Mouse (Mus musculus) stomach, postnatal 0 days (tissue): ENCODE results near the gene Plxdc2. TPM values are rescaled to one million over a fixed set of nuclear protein-coding genes. Genes with fewer than 3 reads are reported as not detected.

Source experiments
- ATAC-seq: fragments of 200-750 bp; cut with Nextera tagmentation; 2 replicates; pipeline ENCODE4 v1.8.0; 2017; ENCODE audit not compliant: low FRiP score, low TSS enrichment
- DNase-seq: peaks from one replicate; pipeline ENCODE4 v3.0.0-alpha.2; 2016; ENCODE audit warnings: low spot score
- H3K27ac ChIP-seq: fragments of 300-500 bp; sonication (generic); replicated peaks from 2 replicates; pipeline ENCODE4 v1.5.1; 2014; ENCODE audit warnings: mild to moderate bottlenecking, control low read depth
- H3K27me3 ChIP-seq: fragments of 300-500 bp; sonication (generic); 2 replicates; pipeline ENCODE4 v1.6.1; 2014; ENCODE audit warnings: low read length; ENCODE audit not compliant: control insufficient read depth, insufficient read depth
- H3K36me3 ChIP-seq: fragments of 300-500 bp; sonication (generic); 2 replicates; pipeline ENCODE4 v1.6.1; 2014; ENCODE audit warnings: low read length, mixed read lengths; ENCODE audit not compliant: control insufficient read depth, insufficient read depth
- H3K4me1 ChIP-seq: fragments of 300-500 bp; sonication (generic); replicated peaks from 2 replicates; pipeline ENCODE4 v1.6.1; 2014; ENCODE audit warnings: antibody characterized with exemption; ENCODE audit not compliant: control insufficient read depth, insufficient read depth
- H3K4me2 ChIP-seq: fragments of 300-500 bp; sonication (generic); replicated peaks from 2 replicates; pipeline ENCODE4 v1.6.1; 2014; ENCODE audit warnings: low read depth, mild to moderate bottlenecking, control low read depth, moderate library complexity
- H3K4me3 ChIP-seq: fragments of 300-500 bp; sonication (generic); 2 replicates; pipeline ENCODE4 v1.5.1; 2014; ENCODE audit warnings: low read depth, low read length, control low read depth
- H3K9ac ChIP-seq: fragments of 300-500 bp; sonication (generic); 2 replicates; pipeline ENCODE4 v1.6.1; 2014; ENCODE audit warnings: mild to moderate bottlenecking, low read length, control low read depth, mixed read lengths
- H3K9me3 ChIP-seq: fragments of 300-500 bp; sonication (generic); 2 replicates; pipeline ENCODE4 v1.6.1; 2016; ENCODE audit warnings: low read length; ENCODE audit not compliant: control insufficient read depth
- CTCF ChIP-seq: IDR thresholded peaks from 2 replicates; pipeline ENCODE4 v1.5.1; 2016; ENCODE audit warnings: antibody characterized with exemption, low read depth, mild to moderate bottlenecking, moderate library complexity
- EP300 ChIP-seq: optimal IDR thresholded peaks from 2 replicates; pipeline ENCODE3; 2016; ENCODE audit warnings: antibody characterized with exemption
- WGBS: fragments of 180-500 bp; shearing (Covaris S2); extraction: QIAGEN DNeasy Blood & Tissue Kit; methylation state at CpG from one replicate; pipeline ENCODE4 v1.1.7; 2014; 5-methylcytosine and 5-hydroxymethylcytosine counted together
- polyA plus RNA-seq: library from polyadenylated mRNA; unstranded; fragments of >200 nt; fragmentation: Nextera tagmentation; extraction: Ambion mirVana; gene quantifications from 2 replicates; pipeline ENCODE4 v1.2.1, GENCODE M21; 2015

Gene Plxdc2
- polyA plus RNA-seq, 1 experiment from 2014 or later = 34.3 TPM

DNA sequence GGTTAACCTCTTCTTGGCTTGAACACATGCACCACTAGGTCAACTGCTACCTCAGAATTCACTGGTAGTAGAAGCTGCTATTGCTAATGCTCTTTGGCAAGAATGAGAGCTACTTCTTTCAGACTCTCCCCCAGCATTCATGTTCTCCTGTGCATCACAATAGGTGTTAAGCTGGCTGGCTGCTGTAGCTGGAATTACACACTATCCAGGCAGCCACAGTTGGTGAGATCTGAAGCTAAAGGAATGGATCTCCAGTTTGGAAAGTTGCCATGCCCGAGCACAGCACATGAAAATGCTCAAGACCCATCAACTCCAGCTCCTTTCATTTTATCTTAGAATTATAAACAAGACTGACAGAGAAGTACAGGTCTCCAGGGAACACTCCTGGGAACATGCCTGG, 103.4 kb downstream of the Plxdc2 start:
- Histone ChIP-seq H3K27me3 (no peaks in the 10 kb centered on the region), H3K36me3 (no peaks in the 10 kb centered on the region), H3K9ac (no peak overlapping the region), H3K9me3 (no peaks in the 10 kb centered on the region), H3K4me2 (no peak overlapping the region), H3K27ac (no peak overlapping the region), H3K4me1 (no peaks in the 10 kb centered on the region), H3K4me3 (no peak overlapping the region)
- TF ChIP-seq CTCF (no peak), EP300 (no peak)
- 36% methylated on average over 1 of the region's 1 CpGs for WGBS
- DNase-seq = no peak
- no peak for ATAC-seq

DNA sequence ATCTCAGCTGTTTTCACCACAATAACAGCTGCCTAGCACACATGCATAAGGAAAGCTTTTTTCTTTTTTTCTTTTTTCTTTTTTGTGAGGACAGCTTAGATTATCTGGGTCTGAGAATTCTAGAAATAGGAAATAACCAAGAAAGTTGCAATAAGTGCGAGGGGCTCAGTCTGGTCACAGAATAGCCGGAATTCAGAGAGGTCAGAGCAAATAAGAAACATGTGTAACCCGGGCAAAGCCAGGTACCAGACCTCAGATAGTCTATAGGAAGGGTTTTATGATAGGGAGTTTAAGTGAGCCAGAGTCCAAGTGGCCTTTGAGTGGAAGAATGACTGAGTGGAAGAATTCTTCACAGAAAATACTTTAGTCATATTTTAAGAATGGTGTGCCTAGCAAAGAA, 114.0 kb downstream of the Plxdc2 start:
- no peaks in the 10 kb centered on the region for H3K4me1 ChIP-seq
- no peak overlapping the region for H3K4me3 ChIP-seq
- TF ChIP-seq EP300 (no peak), CTCF (no peak)
- H3K27me3 ChIP-seq = no peaks in the 10 kb centered on the region
- WGBS = 83% methylated on average over 3 of the region's 3 CpGs
- H3K4me2 ChIP-seq = no peak overlapping the region
- H3K9me3 ChIP-seq = no peaks in the 10 kb centered on the region
- no peak overlapping the region for H3K9ac ChIP-seq
- no peak overlapping the region for H3K27ac ChIP-seq
- H3K36me3 ChIP-seq = no peaks in the 10 kb centered on the region
- ATAC-seq = no peak
- no peak for DNase-seq

DNA sequence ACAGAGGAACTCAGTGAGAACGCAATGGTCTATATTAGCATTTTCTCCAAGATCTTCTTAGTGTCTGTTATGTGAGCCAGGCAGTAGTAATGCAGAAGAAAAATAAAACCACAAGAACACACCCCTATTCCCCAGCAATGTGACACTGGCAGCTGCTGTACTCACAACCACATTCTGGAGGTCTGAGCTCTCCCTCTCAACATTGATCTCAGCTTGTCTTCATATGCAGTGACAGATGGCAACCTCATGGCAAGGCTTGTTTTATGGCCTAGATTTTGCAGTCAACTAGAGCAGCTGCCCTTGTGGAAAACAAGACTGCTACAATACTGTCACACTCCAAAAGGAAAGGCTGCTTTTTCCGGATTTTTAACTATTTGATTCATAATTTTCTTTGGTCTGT, 127.8 kb downstream of the Plxdc2 start:
- H3K27me3 ChIP-seq = no peaks in the 10 kb centered on the region
- H3K27ac ChIP-seq = no peak overlapping the region
- no peak overlapping the region for H3K4me2 ChIP-seq
- H3K4me3 ChIP-seq = no peak overlapping the region
- no peak overlapping the region for H3K9ac ChIP-seq
- no peak for TF ChIP-seq EP300
- no peak for TF ChIP-seq CTCF
- no peak for DNase-seq
- ATAC-seq = no peak
- H3K4me1 ChIP-seq = no peaks in the 10 kb centered on the region
- no peaks in the 10 kb centered on the region for H3K36me3 ChIP-seq
- H3K9me3 ChIP-seq = no peaks in the 10 kb centered on the region
- 88% methylated on average over 2 of the region's 2 CpGs for WGBS

DNA sequence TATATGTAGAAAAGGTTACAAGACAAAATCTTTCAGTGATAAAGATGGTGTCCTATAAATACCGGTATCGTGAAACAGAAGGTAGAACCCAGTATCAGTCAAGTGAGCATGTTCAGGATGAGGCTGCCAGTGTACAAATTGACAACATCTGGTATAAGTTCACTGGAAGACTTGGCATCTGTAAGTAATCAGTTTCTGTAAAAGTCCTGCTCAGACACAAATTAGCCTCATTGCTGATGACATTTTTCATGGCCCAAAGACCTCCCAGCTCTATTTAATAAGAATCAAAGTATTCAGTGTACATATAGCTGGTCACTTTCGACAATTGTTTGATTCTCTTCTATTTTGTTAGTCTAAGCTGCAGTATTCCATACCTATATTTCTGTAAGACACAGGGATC, 129.9 kb downstream of the Plxdc2 start:
- ATAC-seq = no peak
- no peak for TF ChIP-seq CTCF
- TF ChIP-seq EP300 = no peak
- no peak overlapping the region for H3K27ac ChIP-seq
- H3K4me1 ChIP-seq = no peaks in the 10 kb centered on the region
- no peaks in the 10 kb centered on the region for H3K9me3 ChIP-seq
- DNase-seq = no peak
- no peak overlapping the region for H3K9ac ChIP-seq
- no peak overlapping the region for H3K4me2 ChIP-seq
- H3K27me3 ChIP-seq = no peaks in the 10 kb centered on the region
- H3K36me3 ChIP-seq = no peaks in the 10 kb centered on the region
- H3K4me3 ChIP-seq = no peak overlapping the region
- WGBS = 79% methylated on average over 3 of the region's 3 CpGs

DNA sequence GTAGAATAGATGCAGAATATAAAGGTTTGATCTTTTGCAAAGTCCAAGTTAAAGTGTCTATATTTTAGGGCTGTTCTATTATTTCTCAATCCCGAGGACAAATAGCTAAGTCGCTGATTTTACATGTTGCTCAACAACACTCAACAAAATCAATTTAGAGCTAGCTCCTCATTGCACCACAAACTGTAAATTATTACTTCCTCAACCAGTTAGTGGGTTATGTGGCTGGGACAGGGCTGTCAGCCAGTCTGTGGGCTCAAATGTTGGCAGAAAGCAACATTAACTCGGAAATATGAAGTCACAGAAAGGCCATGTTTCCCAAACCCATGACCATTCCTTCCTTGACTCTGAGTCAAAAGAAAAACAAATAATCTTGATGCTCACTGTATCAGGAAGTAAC, 135.1 kb downstream of the Plxdc2 start:
- Histone ChIP-seq H3K27me3 (no peaks in the 10 kb centered on the region), H3K4me1 (no peaks in the 10 kb centered on the region), H3K27ac (no peak overlapping the region), H3K4me2 (no peak overlapping the region), H3K9me3 (no peaks in the 10 kb centered on the region), H3K9ac (no peak overlapping the region), H3K4me3 (no peak overlapping the region), H3K36me3 (no peaks in the 10 kb centered on the region)
- TF ChIP-seq EP300 (no peak), CTCF (no peak)
- WGBS = 62% methylated on average over 3 of the region's 3 CpGs
- DNase-seq (no peak), ATAC-seq (no peak)

DNA sequence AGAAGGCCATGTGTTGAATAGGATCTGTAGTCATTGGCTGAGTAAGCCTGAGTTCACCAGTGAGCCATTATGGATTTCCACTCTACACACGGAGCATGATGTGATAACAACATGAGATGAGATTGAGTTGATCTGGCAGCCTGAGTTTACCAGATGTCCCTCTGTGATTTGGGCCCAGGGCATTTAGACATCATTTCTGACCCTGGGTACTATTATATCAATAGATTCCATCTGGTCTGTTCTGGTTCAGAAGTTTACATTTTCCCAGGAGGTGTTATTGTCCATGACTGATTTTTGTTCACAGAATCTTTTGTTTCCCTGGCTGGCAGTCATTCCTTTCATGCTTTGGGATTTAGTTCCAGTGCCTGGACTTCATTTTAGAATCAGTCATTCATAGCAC, 146.7 kb downstream of the Plxdc2 start:
- ATAC-seq = no peak
- TF ChIP-seq CTCF = no peak
- TF ChIP-seq EP300 = no peak
- Histone ChIP-seq H3K4me2 (no peak overlapping the region), H3K27ac (no peak overlapping the region), H3K27me3 (no peaks in the 10 kb centered on the region), H3K4me1 (no peaks in the 10 kb centered on the region), H3K9ac (no peak overlapping the region), H3K9me3 (no peaks in the 10 kb centered on the region), H3K4me3 (no peak overlapping the region), H3K36me3 (no peaks in the 10 kb centered on the region)
- 50% methylated on average over 1 of the region's 1 CpGs for WGBS
- DNase-seq = no peak
